Mouse (Mus musculus) layer of hippocampus, postnatal 14 days (tissue): Measurements from ENCODE around the gene Gm19684. TPM values are rescaled to one million over a fixed set of nuclear protein-coding genes. Genes with fewer than 3 reads are reported as not detected.
A peak's percentile ranks its signal among the peaks of the same experiment; 100 is the strongest.
"Not testable (repeated sequence)": the region's sequence is repeated elsewhere in the genome, so short reads cannot be mapped to it uniquely, and the experiment has no call there.

Experiments used
- DNase-seq, 2 experiments: peaks; one replicate each; pipeline ENCODE4 v3.0.0; 2021 to 2022; ENCODE audit warnings: low spot score in 2 of 2, mixed read lengths in 1 of 2
- long read RNA-seq, 2 experiments: library from polyadenylated mRNA; stranded (forward); transcript quantifications; one replicate each; pipeline ENCODE4 v2.0.0; 2021
- total RNA-seq, 2 experiments: library from RNA; stranded (reverse); gene quantifications; 2 replicates each; pipeline ENCODE4 v1.2.3; 2021

The Gm19684 gene
- not detected for total RNA-seq
- long read RNA-seq, experiment 1, result 0 reads
- long read RNA-seq, experiment 2, result 0 reads

- peak in 1 of 2 experiments; percentile 51 for DNase-seq
Observed at GRCm38 (mm10) chr17:36121352-36122020, at the start of gene Gm19684. TSS of gene Gm19684 (plus strand) at chr17:36121678.

GRCm38 (mm10) chr17:36081901-36082300, 39.6 kb upstream of the Gm19684 start:
- not testable (repeated sequence) for DNase-seq

GRCm38 (mm10) chr17:36082519-36083232, 38.8 kb upstream of the Gm19684 start:
- not testable (repeated sequence) for DNase-seq

GRCm38 (mm10) chr17:36083266-36083869, 38.1 kb upstream of the Gm19684 start:
- DNase-seq, result no peak

- DNase-seq, result no peak
Observed at GRCm38 (mm10) chr17:36083870-36084451, 37.5 kb upstream of the Gm19684 start.

GRCm38 (mm10) chr17:36085976-36086375, 35.5 kb upstream of the Gm19684 start:
- not testable (repeated sequence) for DNase-seq

GRCm38 (mm10) chr17:36091933-36092332, 29.5 kb upstream of the Gm19684 start:
- not testable (repeated sequence) for DNase-seq

GRCm38 (mm10) chr17:36092520-36092919, 29.0 kb upstream of the Gm19684 start:
- DNase-seq, result not testable (repeated sequence)

- no peak for DNase-seq
Observed at GRCm38 (mm10) chr17:36093936-36094335, 27.5 kb upstream of the Gm19684 start.

- DNase-seq, result not testable (repeated sequence)
Observed at GRCm38 (mm10) chr17:36099603-36100002, 21.9 kb upstream of the Gm19684 start.

- DNase-seq, result not testable (repeated sequence)
Observed at GRCm38 (mm10) chr17:36102091-36102490, 19.4 kb upstream of the Gm19684 start.

GRCm38 (mm10) chr17:36110129-36110528, 11.3 kb upstream of the Gm19684 start:
- DNase-seq, result not testable (repeated sequence)

- DNase-seq, result peak in 1 of 2 experiments; percentile 11
Observed at GRCm38 (mm10) chr17:36110641-36111509, 10.6 kb upstream of the Gm19684 start.

GRCm38 (mm10) chr17:36111510-36111868, 10.0 kb upstream of the Gm19684 start:
- DNase-seq, result peak in 1 of 2 experiments; percentile 46

GRCm38 (mm10) chr17:36113979-36114593, 7.4 kb upstream of the Gm19684 start:
- DNase-seq, result peak in 1 of 2 experiments; percentile 7

GRCm38 (mm10) chr17:36116545-36116944, 4.9 kb upstream of the Gm19684 start:
- DNase-seq, result not testable (repeated sequence)

GRCm38 (mm10) chr17:36120839-36121238, 639 bp upstream of the Gm19684 start:
- DNase-seq, result not testable (repeated sequence)

- DNase-seq, result not testable (repeated sequence)
Observed at GRCm38 (mm10) chr17:36124111-36124510, 2.6 kb downstream of the Gm19684 start.

GRCm38 (mm10) chr17:36128525-36128924, 7.0 kb downstream of the Gm19684 start:
- not testable (repeated sequence) for DNase-seq
